Mouse (Mus musculus): ENCODE results near the gene Il11ra1.

The Il11ra1 gene

GRCm38 (mm10) chr4:41708192-41708745, 8.5 kb downstream of the Il11ra1 start:
- in situ Hi-C loops (cut with MboI, MseI) = loop anchor here (5.0 kb wide), 1 partner anchor 151 kb away; no protein-coding TSS in a partner anchor

- in situ Hi-C loops (cut with MboI, MseI) = loop anchor here (10.0 kb wide), 2 partner anchors 865 to 1445 kb away; partner anchors contain the start of genes Smim27 and Topors
Observed at GRCm38 (mm10) chr4:41710229-41710628, 10.4 kb downstream of the Il11ra1 start.

GRCm38 (mm10) chr4:41711705-41712375, 12.1 kb downstream of the Il11ra1 start:
- in situ Hi-C loops (cut with MboI, MseI) = loop anchor here (10.0 kb wide), 2 partner anchors 867 to 1447 kb away; partner anchors contain the start of genes Smim27 and Topors

- in situ Hi-C loops (cut with MboI, MseI) = loop anchor here (10.0 kb wide), 2 partner anchors 868 to 1448 kb away; partner anchors contain the start of genes Smim27 and Topors
Observed at GRCm38 (mm10) chr4:41712421-41713196, 12.8 kb downstream of the Il11ra1 start.

- in situ Hi-C loops (cut with MboI, MseI) = loop anchor here (10.0 kb wide), 2 partner anchors 869 to 1449 kb away; partner anchors contain the start of genes Smim27 and Topors
Observed at GRCm38 (mm10) chr4:41713197-41714067, 13.6 kb downstream of the Il11ra1 start, which contains the start of gene Rpp25l. TSS of gene Rpp25l (minus strand) at chr4:41713534.

GRCm38 (mm10) chr4:41714276-41714675, 14.5 kb downstream of the Il11ra1 start:
- in situ Hi-C loops (cut with MboI, MseI) = loop anchor here (10.0 kb wide), 2 partner anchors 869 to 1449 kb away; partner anchors contain the start of genes Smim27 and Topors

GRCm38 (mm10) chr4:41715082-41715481, 15.3 kb downstream of the Il11ra1 start:
- in situ Hi-C loops (cut with MboI, MseI) = loop anchor here (10.0 kb wide), 2 partner anchors 870 to 1450 kb away; partner anchors contain the start of genes Smim27 and Topors

GRCm38 (mm10) chr4:41715596-41715995, 15.8 kb downstream of the Il11ra1 start:
- in situ Hi-C loops (cut with MboI, MseI) = loop anchor here (10.0 kb wide), 2 partner anchors 871 to 1451 kb away; partner anchors contain the start of genes Smim27 and Topors

- in situ Hi-C loops (cut with MboI, MseI) = loop anchor here (10.0 kb wide), 2 partner anchors 872 to 1452 kb away; partner anchors contain the start of genes Smim27 and Topors
Observed at GRCm38 (mm10) chr4:41716834-41717233, 17.0 kb downstream of the Il11ra1 start.

GRCm38 (mm10) chr4:41722918-41723351, 23.1 kb downstream of the Il11ra1 start, which contains the start of gene Dctn3:
TSS of gene Dctn3 (minus strand) at chr4:41723170.
- in situ Hi-C loops (cut with MboI, MseI) = no loop called here

GRCm38 (mm10) chr4:41726826-41727621, 27.2 kb downstream of the Il11ra1 start:
- in situ Hi-C loops (cut with MboI, MseI) = loop anchor here (5.0 to 25.0 kb wide), 2 partner anchors 1015 to 1320 kb away; partner anchors contain the start of genes Aptx, Dnaja1 and Fam214b

- in situ Hi-C loops (cut with MboI, MseI) = loop anchor here (25.0 kb wide), 1 partner anchor 1019 kb away; the partner anchor contains the start of genes Aptx and Dnaja1
Observed at GRCm38 (mm10) chr4:41731052-41731765, 31.4 kb downstream of the Il11ra1 start, which contains the start of gene Arid3c. TSS of gene Arid3c (minus strand) at chr4:41731142.

- in situ Hi-C loops (cut with MboI, MseI) = loop anchor here (25.0 kb wide), 1 partner anchor 1025 kb away; the partner anchor contains the start of genes Aptx and Dnaja1
Observed at GRCm38 (mm10) chr4:41737602-41738255, 37.9 kb downstream of the Il11ra1 start.

GRCm38 (mm10) chr4:41738256-41738603, 38.4 kb downstream of the Il11ra1 start:
- in situ Hi-C loops (cut with MboI, MseI) = loop anchor here (25.0 kb wide), 1 partner anchor 1026 kb away; the partner anchor contains the start of genes Aptx and Dnaja1

- in situ Hi-C loops (cut with MboI, MseI) = loop anchor here (25.0 kb wide), 1 partner anchor 1027 kb away; the partner anchor contains the start of genes Aptx and Dnaja1
Observed at GRCm38 (mm10) chr4:41739260-41739659, 39.5 kb downstream of the Il11ra1 start.

GRCm38 (mm10) chr4:41740380-41741157, 40.8 kb downstream of the Il11ra1 start:
- in situ Hi-C loops (cut with MboI, MseI) = loop anchor here (25.0 kb wide), 1 partner anchor 1028 kb away; the partner anchor contains the start of genes Aptx and Dnaja1

- in situ Hi-C loops (cut with MboI, MseI) = loop anchor here (25.0 kb wide), 1 partner anchor 1029 kb away; the partner anchor contains the start of genes Aptx and Dnaja1
Observed at GRCm38 (mm10) chr4:41741158-41741560, 41.4 kb downstream of the Il11ra1 start.

Data from T-helper 2 cell (primary cell).